Mouse (Mus musculus) small intestine, adult 2 months (tissue): ENCODE measurements around the gene Pawr.

Source experiments
- CTCF ChIP-seq: fragments of 200-500 bp; IDR thresholded peaks from 2 replicates; pipeline ENCODE4 v1.5.1; 2012; ENCODE audit warnings: low read depth, mild to moderate bottlenecking, control low read depth, inconsistent platforms, low read length, moderate library complexity, mixed read lengths; ENCODE audit not compliant: insufficient replicate concordance, insufficient read length; ENCODE audit errors: extremely low read depth
- POLR2A ChIP-seq: fragments of 200-500 bp; IDR thresholded peaks from 2 replicates; pipeline ENCODE4 v1.6.1; 2012; ENCODE audit warnings: low read depth, mild to moderate bottlenecking, control low read depth, inconsistent platforms, low read length, moderate library complexity

GRCm38 (mm10) chr10:108329771-108330170 is 2.1 kb upstream of the Pawr start:
- TF ChIP-seq CTCF = no peak
- TF ChIP-seq POLR2A = no peak
